Mouse (Mus musculus) heart, adult 2 months (tissue): ENCODE results near the gene Tln1. TPM values are rescaled to one million over a fixed set of nuclear protein-coding genes. Genes with fewer than 3 reads are reported as not detected.
"Not testable (repeated sequence)": the region's sequence is repeated elsewhere in the genome, so short reads cannot be mapped to it uniquely, and the experiment has no call there.

Experiments
- DNase-seq, 2 experiments: peaks; one replicate each; pipeline ENCODE4 v3.0.0; 2021
- H3K27ac ChIP-seq: fragments of 200-600 bp; 2 replicates; pipeline ENCODE4 v1.8.1; 2022
- H3K27me3 ChIP-seq: fragments of 200-500 bp; 2 replicates; pipeline ENCODE4 v1.6.1; 2012; ENCODE audit warnings: mild to moderate bottlenecking, low read length, inconsistent platforms, mixed read lengths; ENCODE audit not compliant: control insufficient read depth, insufficient read depth
- H3K36me3 ChIP-seq: fragments of 200-500 bp; 2 replicates; pipeline ENCODE4 v1.6.1; 2012; ENCODE audit warnings: low read length, inconsistent platforms; ENCODE audit not compliant: control insufficient read depth, insufficient read depth
- H3K4me1 ChIP-seq: fragments of 200-500 bp; 2 replicates; pipeline ENCODE4 v1.6.1; 2011; ENCODE audit warnings: low read length; ENCODE audit not compliant: control insufficient read depth, insufficient read depth
- H3K4me3 ChIP-seq: fragments of 200-600 bp; 2 replicates; pipeline ENCODE4 v1.8.1; 2022
- H3K79me2 ChIP-seq: fragments of 200-500 bp; replicated peaks from 2 replicates; pipeline ENCODE4 v1.6.1; 2012; ENCODE audit warnings: mild to moderate bottlenecking, inconsistent platforms, low read length, moderate library complexity, mixed read lengths; ENCODE audit not compliant: control insufficient read depth, insufficient read depth
- H3K9ac ChIP-seq: fragments of 200-500 bp; 2 replicates; pipeline ENCODE4 v1.6.1; 2012; ENCODE audit warnings: low read depth, mild to moderate bottlenecking, control low read depth, inconsistent platforms, low read length, mixed read lengths
- CTCF ChIP-seq: fragments of 200-600 bp; IDR thresholded peaks from 2 replicates; pipeline ENCODE4 v1.8.1; 2022; ENCODE audit warnings: antibody characterized with exemption, mild to moderate bottlenecking, moderate library complexity
- EP300 ChIP-seq: fragments of 200-500 bp; IDR thresholded peaks from 2 replicates; pipeline ENCODE4 v1.6.1; 2011; ENCODE audit warnings: low read depth, low read length, control low read depth; ENCODE audit not compliant: insufficient read depth
- POLR2A ChIP-seq: fragments of 200-500 bp; IDR thresholded peaks from 2 replicates; pipeline ENCODE4 v1.6.1; 2011; ENCODE audit warnings: mild to moderate bottlenecking, low read depth, low read length, control low read depth; ENCODE audit not compliant: insufficient read depth
- WGBS: fragments of 180-500 bp; shearing (Covaris S2); methylation state at CpG from one replicate; pipeline ENCODE4 v1.1.7; 2018; 5-methylcytosine and 5-hydroxymethylcytosine counted together
- intact Hi-C: fragments of 180-260 bp; cut with DNase I; formaldehyde crosslinking; loops from one replicate; pipeline ENCODE4 v1.15.1; 2025
- polyA plus RNA-seq: library from polyadenylated mRNA; depleted of rRNA; stranded (reverse); fragments of >200 nt; gene quantifications from 2 replicates; pipeline ENCODE4 v1.2.3, GENCODE M21; 2012
- total RNA-seq, 2 experiments: library from RNA; stranded (reverse); gene quantifications; 2 replicates each; pipeline ENCODE4 v1.2.3; 2021

Gene Tln1
- total and polyA plus RNA-seq, 3 experiments, result 53.1 to 109 (median 105) TPM

GRCm38 (mm10) chr4:43598200-43598599 lies 35.7 kb upstream of the Tln1 start:
- H3K27ac ChIP-seq, result no peak overlapping the region
- no peaks in the 10 kb centered on the region for H3K36me3 ChIP-seq
- WGBS, result 73% methylated on average over 4 of the region's 4 CpGs
- no peaks in the 10 kb centered on the region for H3K27me3 ChIP-seq
- no peaks in the 10 kb centered on the region for H3K4me1 ChIP-seq
- H3K9ac ChIP-seq, result no peak overlapping the region
- intact Hi-C loops, result no loop called here
- no peak for TF ChIP-seq EP300
- TF ChIP-seq CTCF, result no peak
- TF ChIP-seq POLR2A, result no peak
- no peak overlapping the region for H3K4me3 ChIP-seq
- no peak for DNase-seq
- H3K79me2 ChIP-seq, result no peaks in the 10 kb centered on the region

DNA sequence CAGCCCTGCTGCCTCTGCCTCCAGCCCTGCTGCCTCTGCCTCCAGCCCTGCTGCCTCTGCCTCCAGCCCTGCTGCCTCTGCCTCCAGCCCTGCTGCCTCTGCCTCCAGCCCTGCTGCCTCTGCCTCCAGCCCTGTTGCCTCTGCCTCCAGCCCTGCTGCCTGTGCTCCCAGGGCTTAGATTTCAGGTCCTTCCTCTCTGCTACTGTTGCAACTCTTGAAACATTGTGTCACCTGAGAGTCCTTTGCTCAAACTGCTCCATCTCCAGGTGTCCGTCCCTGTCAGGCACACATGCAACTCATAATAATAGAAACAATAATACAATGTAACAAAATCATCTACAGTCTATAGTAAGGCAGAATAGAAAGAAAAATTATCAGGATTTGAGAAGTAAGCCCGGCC lies 34.1 kb upstream of the Tln1 start:
- H3K27me3 ChIP-seq, H3K4me3 ChIP-seq, H3K79me2 ChIP-seq, DNase-seq, H3K36me3 ChIP-seq, H3K27ac ChIP-seq, H3K4me1 ChIP-seq, intact Hi-C loops, H3K9ac ChIP-seq: not testable (repeated sequence)
- 82% methylated on average over 2 of the region's 2 CpGs for WGBS

DNA sequence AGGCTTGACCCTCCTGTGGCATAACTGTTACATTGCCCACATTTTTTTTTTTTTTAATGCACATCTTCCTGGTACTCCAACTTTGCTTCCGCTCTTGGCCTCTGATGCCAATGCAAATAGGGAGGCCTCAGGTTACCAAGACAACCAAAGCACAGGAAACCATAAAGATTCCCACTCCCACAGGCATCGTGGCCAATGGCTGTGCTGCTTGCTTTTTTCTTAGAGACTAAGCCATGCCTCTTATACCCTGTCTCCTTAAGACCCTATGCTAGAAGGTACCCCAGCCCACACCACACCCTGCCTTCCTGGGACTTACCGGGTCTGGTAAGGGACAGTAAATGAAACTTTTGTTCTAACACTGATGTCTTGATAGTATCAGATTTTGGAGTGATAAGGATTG lies 31.0 kb upstream of the Tln1 start:
- no peaks in the 10 kb centered on the region for H3K79me2 ChIP-seq
- H3K27me3 ChIP-seq, result no peaks in the 10 kb centered on the region
- no peak for DNase-seq
- intact Hi-C loops, result no loop called here
- peaks cover 2% of the 10 kb centered on the region; the same call in 1 of the 2 replicates for H3K4me1 ChIP-seq
- no peak overlapping the region for H3K27ac ChIP-seq
- H3K36me3 ChIP-seq, result no peaks in the 10 kb centered on the region
- WGBS, result 69% methylated on average over 3 of the region's 3 CpGs
- no peak overlapping the region for H3K4me3 ChIP-seq
- TF ChIP-seq POLR2A (no peak), EP300 (no peak), CTCF (no peak)
- no peak overlapping the region for H3K9ac ChIP-seq

- DNase-seq, result no peak
- no peak for TF ChIP-seq CTCF
- no peak for TF ChIP-seq EP300
- no peak for TF ChIP-seq POLR2A
- Histone ChIP-seq H3K4me3 (no peak overlapping the region), H3K9ac (no peak overlapping the region), H3K4me1 (peaks cover 8% of the 10 kb centered on the region), H3K79me2 (no peaks in the 10 kb centered on the region), H3K27me3 (no peaks in the 10 kb centered on the region), H3K27ac (no peak overlapping the region), H3K36me3 (no peaks in the 10 kb centered on the region)
- intact Hi-C loops, result no loop called here
- 79% methylated on average over 3 of the region's 3 CpGs for WGBS
Observed at GRCm38 (mm10) chr4:43591961-43592360, 29.5 kb upstream of the Tln1 start.

- Histone ChIP-seq H3K9ac (no peak overlapping the region), H3K79me2 (no peaks in the 10 kb centered on the region), H3K27ac (no peak overlapping the region), H3K27me3 (no peaks in the 10 kb centered on the region), H3K4me3 (no peak overlapping the region), H3K36me3 (no peaks in the 10 kb centered on the region), H3K4me1 (peaks cover 11% of the 10 kb centered on the region)
- intact Hi-C loops, result no loop called here
- DNase-seq, result no peak
- WGBS, result 40% methylated on average over 5 of the region's 5 CpGs
- TF ChIP-seq CTCF, result no peak
- no peak for TF ChIP-seq POLR2A
- no peak for TF ChIP-seq EP300
Observed at GRCm38 (mm10) chr4:43591543-43591942, 29.1 kb upstream of the Tln1 start.

DNA sequence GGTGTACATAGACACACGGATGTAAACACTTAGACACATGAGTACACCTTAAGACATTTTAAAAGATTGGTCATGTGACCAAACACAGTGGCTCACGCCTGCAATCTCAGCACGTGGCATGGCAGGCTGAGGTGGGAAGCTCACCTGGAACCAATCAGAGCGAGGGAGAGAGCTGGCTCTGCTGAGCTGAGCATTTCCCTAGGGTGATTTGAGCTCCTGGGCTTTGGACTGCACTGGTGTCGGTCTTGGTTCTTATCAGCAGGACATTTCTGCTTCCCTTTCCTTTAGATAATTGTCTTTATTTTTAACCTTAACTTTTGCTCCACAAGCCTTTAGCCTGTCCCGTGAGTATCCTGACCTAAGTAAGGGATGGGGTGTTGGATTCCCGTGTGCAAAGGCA lies 25.2 kb upstream of the Tln1 start:
- H3K27ac ChIP-seq, result peak overlapping the region; percentile 90
- H3K27me3 ChIP-seq, result no peaks in the 10 kb centered on the region
- H3K36me3 ChIP-seq, result no peaks in the 10 kb centered on the region
- H3K4me3 ChIP-seq, result no peak overlapping the region; the same call in 1 of the 2 replicates
- WGBS, result 15% methylated on average over 7 of the region's 7 CpGs
- no peaks in the 10 kb centered on the region for H3K79me2 ChIP-seq
- DNase-seq, result peak in 1 of 2 experiments; percentile 53
- no peak; the same call in none of the 2 replicates for TF ChIP-seq POLR2A
- no peak for TF ChIP-seq CTCF
- TF ChIP-seq EP300, result peak; percentile 97
- H3K9ac ChIP-seq, result no peak overlapping the region
- intact Hi-C loops, result loop anchor here (2.0 kb wide), 2 partner anchors 43 to 145 kb away; partner anchors contain the start of gene Npr2
- H3K4me1 ChIP-seq, result peaks cover 31% of the 10 kb centered on the region

DNA sequence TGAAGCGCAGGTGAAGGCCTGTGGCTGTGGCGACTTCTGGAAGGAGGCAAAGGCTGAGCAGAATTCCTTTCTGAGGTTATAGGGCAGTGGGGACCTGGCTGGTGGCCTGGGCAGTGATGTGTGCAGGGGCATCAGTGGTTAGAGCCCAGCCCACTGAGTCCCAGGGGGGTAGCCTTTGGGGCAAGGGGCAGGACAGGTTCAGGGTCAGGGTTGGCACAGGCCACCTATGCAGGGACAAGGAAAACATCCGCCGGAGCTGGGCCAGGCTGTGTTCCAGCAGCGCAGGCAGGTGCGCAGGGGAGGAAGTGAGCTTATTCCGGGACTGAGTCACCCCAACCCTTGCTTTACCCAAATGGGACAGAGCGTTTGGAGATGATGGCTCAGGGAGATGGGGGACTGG lies 23.9 kb upstream of the Tln1 start:
- WGBS, result 33% methylated on average over 8 of the region's 8 CpGs
- no peaks in the 10 kb centered on the region for H3K79me2 ChIP-seq
- TF ChIP-seq POLR2A, result no peak; the same call in 1 of the 2 replicates
- peak; percentile 77; the same call in 1 of the 2 replicates for TF ChIP-seq EP300
- TF ChIP-seq CTCF, result no peak
- peak; percentile 72 to 82 for DNase-seq
- H3K4me3 ChIP-seq, result no peak overlapping the region
- intact Hi-C loops, result loop anchor here (2.0 kb wide), 1 partner anchor 146 kb away; no protein-coding TSS in a partner anchor
- H3K36me3 ChIP-seq, result no peaks in the 10 kb centered on the region
- H3K4me1 ChIP-seq, result peaks cover 30% of the 10 kb centered on the region
- no peaks in the 10 kb centered on the region for H3K27me3 ChIP-seq
- no peak overlapping the region for H3K9ac ChIP-seq
- H3K27ac ChIP-seq, result peak overlapping the region; percentile 90
